Mouse (Mus musculus) hindbrain, embryonic 13.5 days (tissue): Measurements from ENCODE around the gene Zfp946. TPM values are rescaled to one million over a fixed set of nuclear protein-coding genes. Genes with fewer than 3 reads are reported as not detected.

Experiments used
- ATAC-seq: fragments of 200-750 bp; cut with Nextera tagmentation; 2 replicates; pipeline ENCODE4 v1.8.0; 2017; ENCODE audit warnings: moderate TSS enrichment; ENCODE audit not compliant: low FRiP score
- H3K27ac ChIP-seq: fragments of 300-500 bp; sonication (generic); 2 replicates; pipeline ENCODE4 v1.5.1; 2015; ENCODE audit warnings: inconsistent platforms, mild to moderate bottlenecking, moderate library complexity
- H3K27me3 ChIP-seq: fragments of 300-500 bp; sonication (generic); 2 replicates; pipeline ENCODE4 v1.6.1; 2015; ENCODE audit warnings: mild to moderate bottlenecking, inconsistent platforms
- H3K36me3 ChIP-seq: fragments of 300-500 bp; sonication (generic); 2 replicates; pipeline ENCODE4 v1.6.1; 2015; ENCODE audit warnings: mild to moderate bottlenecking, inconsistent platforms
- H3K4me1 ChIP-seq: fragments of 300-500 bp; sonication (generic); replicated peaks from 2 replicates; pipeline ENCODE4 v1.6.1; 2015; ENCODE audit warnings: inconsistent platforms
- H3K4me2 ChIP-seq: fragments of 300-500 bp; sonication (generic); 2 replicates; pipeline ENCODE4 v1.6.1; 2015; ENCODE audit warnings: inconsistent platforms, mild to moderate bottlenecking, moderate library complexity
- H3K4me3 ChIP-seq: fragments of 300-500 bp; sonication (generic); 2 replicates; pipeline ENCODE4 v1.5.1; 2015; ENCODE audit warnings: mild to moderate bottlenecking, inconsistent platforms
- H3K9ac ChIP-seq: fragments of 300-500 bp; sonication (generic); 2 replicates; pipeline ENCODE4 v1.6.1; 2015; ENCODE audit warnings: mild to moderate bottlenecking, inconsistent platforms
- H3K9me3 ChIP-seq: fragments of 300-500 bp; sonication (generic); 2 replicates; pipeline ENCODE4 v1.6.1; 2016; ENCODE audit warnings: inconsistent platforms
- WGBS: fragments of 180-500 bp; shearing (Covaris S2); methylation state at CpG from one replicate; pipeline ENCODE4 v1.1.7; 2015; 5-methylcytosine and 5-hydroxymethylcytosine counted together
- polyA plus RNA-seq: library from polyadenylated mRNA; unstranded; fragments of >200 nt; fragmentation: Nextera tagmentation; extraction: Ambion mirVana; gene quantifications from 2 replicates; pipeline ENCODE4 v1.2.1, GENCODE M21; 2015

Zfp946 gene
- 35.4 and 37.1 TPM in 2 replicates for polyA plus RNA-seq

DNA sequence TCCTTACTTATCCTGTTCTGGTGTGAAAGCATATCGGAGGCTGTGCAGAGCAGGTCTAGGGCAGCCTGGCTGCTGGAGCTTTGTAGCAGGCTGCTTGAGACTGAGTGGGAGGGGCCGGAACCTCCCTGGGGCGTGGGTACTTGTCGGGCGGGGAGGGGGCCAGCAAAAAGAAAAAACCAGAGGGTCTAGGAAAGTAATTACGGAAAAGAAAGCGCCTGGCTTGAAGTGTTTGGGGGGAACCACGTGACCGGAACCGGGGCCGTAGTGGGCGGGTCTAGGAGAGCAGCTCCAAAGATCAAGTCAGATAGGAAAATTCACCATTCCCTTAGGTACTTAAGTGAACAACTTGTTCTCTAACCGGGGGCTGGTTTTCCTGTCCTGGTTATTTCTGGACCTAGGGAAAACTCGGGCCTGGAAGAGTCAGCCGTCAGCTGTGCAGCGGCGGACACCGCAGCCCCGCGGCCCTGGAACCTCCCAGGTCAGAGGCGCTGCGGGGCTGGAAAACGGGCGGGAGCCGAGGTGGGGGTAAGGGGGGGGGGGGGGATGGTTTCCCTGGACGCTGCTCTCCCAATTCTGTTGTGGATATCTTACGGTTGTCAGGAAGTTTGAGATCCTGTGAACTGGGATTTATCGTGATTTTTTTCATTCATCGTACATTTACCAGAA is at the start of gene Zfp946:
Zfp946 (plus strand) TSS at position 271 of the 666 bp plus-strand sequence.
- no peaks in the 10 kb centered on the region for H3K27me3 ChIP-seq

DNA sequence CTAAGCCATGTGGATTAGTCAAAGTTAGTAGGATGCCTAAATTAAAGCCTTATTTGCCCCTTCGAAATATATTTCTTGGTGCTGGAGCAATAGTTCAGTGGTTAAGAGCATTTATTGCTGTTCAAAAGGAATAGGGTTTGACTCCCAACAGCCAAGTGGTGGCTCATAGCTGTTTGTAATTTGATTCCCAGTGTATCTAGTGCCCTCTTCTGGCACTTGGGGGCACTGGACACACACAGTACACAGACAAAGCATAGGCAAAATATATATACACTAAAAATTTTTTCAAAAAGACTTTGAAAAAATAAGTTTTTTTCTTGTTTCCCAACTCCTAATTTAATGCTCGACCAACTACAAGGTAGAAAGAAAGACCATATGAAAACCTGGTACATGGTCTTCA is 13.3 kb upstream of the Zfp946 start:
- Histone ChIP-seq H3K36me3 (no peaks in the 10 kb centered on the region), H3K4me1 (no peaks in the 10 kb centered on the region), H3K9ac (no peak overlapping the region), H3K4me3 (no peak overlapping the region), H3K27ac (no peak overlapping the region), H3K9me3 (peaks cover 7% of the 10 kb centered on the region), H3K4me2 (no peak overlapping the region), H3K27me3 (no peaks in the 10 kb centered on the region)
- ATAC-seq, result no peak
- 80% methylated on average over 2 of the region's 2 CpGs for WGBS

More for the DNA sequence above, at the start of gene Zfp946:
- WGBS, result 0% methylated on average over 29 of the region's 29 CpGs
- Histone ChIP-seq H3K9me3 (no peaks in the 10 kb centered on the region), H3K36me3 (no peaks in the 10 kb centered on the region), H3K27ac (peak within 1 kb of the TSS; percentile 87), H3K9ac (peak within 1 kb of the TSS; percentile 76), H3K4me1 (peaks cover 23% of the 10 kb centered on the region), H3K4me2 (peak within 1 kb of the TSS; percentile 58), H3K4me3 (peak within 1 kb of the TSS; percentile 63)
- ATAC-seq, result peak; percentile 96

DNA sequence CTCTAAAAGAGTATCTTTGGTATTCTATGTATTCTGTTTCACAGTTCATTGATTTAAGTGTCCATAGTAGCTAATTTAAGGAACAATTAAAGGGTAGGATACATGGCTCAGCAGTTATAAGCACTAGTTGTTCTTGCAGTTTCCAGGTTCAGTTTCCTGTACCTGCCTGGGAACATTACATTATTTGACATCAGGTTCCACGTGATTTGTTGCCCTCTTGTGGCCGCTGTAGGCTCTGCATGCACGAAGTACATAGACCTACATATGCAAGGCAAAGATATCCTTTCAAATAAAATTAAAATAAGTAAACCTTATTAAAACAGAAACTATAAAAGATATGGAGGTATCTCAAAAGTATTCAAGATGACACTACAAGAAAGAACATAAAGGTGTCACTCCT is 6.5 kb upstream of the Zfp946 start:
- Histone ChIP-seq H3K9ac (no peak overlapping the region), H3K4me2 (no peak overlapping the region), H3K27me3 (no peaks in the 10 kb centered on the region), H3K36me3 (no peaks in the 10 kb centered on the region), H3K4me1 (no peaks in the 10 kb centered on the region), H3K4me3 (no peak overlapping the region), H3K9me3 (no peaks in the 10 kb centered on the region), H3K27ac (no peak overlapping the region)
- WGBS, result under 1% methylated on average over 3 of the region's 3 CpGs
- peak; percentile 24; the same call in 1 of the 2 replicates for ATAC-seq

DNA sequence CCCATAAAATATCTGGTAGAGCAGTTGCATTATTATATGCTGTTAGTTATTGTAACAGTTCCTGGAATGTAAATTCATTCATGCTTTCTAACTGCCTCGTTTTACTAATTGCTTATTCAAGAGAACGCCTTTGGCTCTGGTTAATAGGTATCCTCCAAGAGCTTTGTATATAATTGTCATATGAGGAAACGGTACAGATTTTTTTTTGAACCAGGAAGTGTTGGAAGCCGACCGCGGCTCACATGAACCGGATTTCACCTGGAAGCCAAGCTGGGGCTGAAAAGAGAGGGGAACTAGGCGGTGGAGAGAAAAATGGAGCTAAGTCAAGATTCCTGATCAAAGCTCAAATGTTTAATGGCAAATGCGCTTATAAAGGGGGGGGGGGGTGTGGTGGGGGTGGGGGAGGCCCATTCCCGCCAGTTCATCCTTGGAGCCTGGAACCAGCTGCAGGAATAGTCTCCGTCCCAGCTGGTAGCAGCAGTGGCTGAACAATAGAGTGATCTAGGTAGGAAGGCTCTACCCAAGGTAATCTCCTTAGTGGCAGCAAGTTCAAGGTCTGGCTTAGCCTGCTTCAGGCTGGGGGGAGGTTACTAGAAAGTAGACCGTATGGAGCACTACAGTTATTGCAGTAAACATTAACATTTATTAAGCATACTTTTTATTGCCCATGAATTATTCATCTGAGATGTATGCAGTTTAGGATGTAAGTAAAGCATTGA is 773 bp downstream of the Zfp946 start:
- H3K9me3 ChIP-seq, result no peaks in the 10 kb centered on the region
- WGBS, result 4% methylated on average over 12 of the region's 12 CpGs
- ATAC-seq, result peak; percentile 40; the same call in 1 of the 2 replicates
- peak overlapping the region; percentile 58 for H3K4me2 ChIP-seq
- H3K9ac ChIP-seq, result peak overlapping the region; percentile 76
- H3K27ac ChIP-seq, result peak overlapping the region; percentile 87
- no peaks in the 10 kb centered on the region for H3K27me3 ChIP-seq
- H3K4me3 ChIP-seq, result peak overlapping the region; percentile 63
- peaks cover 23% of the 10 kb centered on the region for H3K4me1 ChIP-seq
- no peaks in the 10 kb centered on the region; the same call in 1 of the 2 replicates for H3K36me3 ChIP-seq

DNA sequence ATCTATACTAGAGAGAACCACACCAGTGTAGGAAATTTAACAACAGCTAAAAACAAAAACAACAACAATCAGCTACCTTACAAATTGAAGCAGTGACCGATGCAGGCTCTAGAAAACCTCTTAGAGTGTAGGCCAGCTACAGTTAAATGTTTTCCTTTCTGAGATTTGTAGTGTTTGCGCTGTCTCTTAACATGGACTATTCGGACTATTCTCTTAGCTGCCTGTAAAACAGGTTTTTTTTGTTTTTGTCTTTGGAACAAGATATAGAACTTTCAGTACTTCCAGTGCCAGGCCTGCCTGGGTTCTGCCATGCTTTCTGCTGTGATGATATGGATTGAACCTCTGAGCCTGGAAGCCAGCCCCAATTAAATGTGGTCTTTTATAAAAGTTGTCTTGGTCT is 23.7 kb downstream of the Zfp946 start:
- Histone ChIP-seq H3K4me1 (no peaks in the 10 kb centered on the region), H3K9ac (no peak overlapping the region), H3K9me3 (peaks cover 13% of the 10 kb centered on the region), H3K4me2 (no peak overlapping the region), H3K36me3 (peaks cover 48% of the 10 kb centered on the region), H3K27ac (no peak overlapping the region), H3K27me3 (no peaks in the 10 kb centered on the region), H3K4me3 (no peak overlapping the region)
- no peak for ATAC-seq
- WGBS, result 97% methylated on average over 3 of the region's 3 CpGs

DNA sequence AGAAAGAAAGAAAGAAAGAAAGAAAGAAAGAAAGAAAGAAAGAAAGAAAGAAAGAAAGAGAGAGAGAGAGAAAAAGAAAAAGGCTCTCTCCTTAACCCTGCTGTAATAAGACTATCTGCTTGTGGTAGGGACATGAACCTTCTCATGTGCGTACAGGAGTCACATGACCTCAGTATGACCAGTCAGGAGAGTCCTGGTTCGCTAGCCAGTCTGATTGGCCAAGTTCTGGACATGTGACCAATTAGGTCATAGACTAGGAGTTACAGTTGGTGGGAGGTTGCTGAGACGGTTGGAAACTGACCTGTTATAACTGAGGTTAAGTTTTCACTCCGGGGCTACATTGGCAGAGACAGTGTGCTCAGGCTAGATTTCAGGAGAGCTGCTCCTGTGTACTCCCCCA is 73.1 kb downstream of the Zfp946 start:
- Histone ChIP-seq H3K4me2 (no peak overlapping the region), H3K27ac (no peak overlapping the region), H3K9me3 (0 out of 2 replicates have a peak, but pooled peaks cover 4% of the 10 kb centered on the region), H3K9ac (no peak overlapping the region), H3K36me3 (no peaks in the 10 kb centered on the region), H3K4me3 (no peak overlapping the region), H3K27me3 (no peaks in the 10 kb centered on the region), H3K4me1 (no peaks in the 10 kb centered on the region)
- 82% methylated on average over 4 of the region's 4 CpGs for WGBS
- no peak for ATAC-seq

Other genes starting within 250 kb of the Zfp946 start
- 4.1 and 4.3 TPM in 2 replicates for gene Zfp994, start 198.6 kb upstream of the Zfp946 start, polyA plus RNA-seq
- gene CT030661.1, start 109.4 kb upstream of the Zfp946 start, polyA plus RNA-seq, result 13.5 and 13.6 TPM in 2 replicates
- gene Zfp944, start 62.8 kb upstream of the Zfp946 start, polyA plus RNA-seq, result 12.6 and 14.6 TPM in 2 replicates
- 10.0 and 10.7 TPM in 2 replicates for gene Zfp758, start 62.8 kb upstream of the Zfp946 start, polyA plus RNA-seq
- not detected in 2 replicates for gene Vmn2r111, start 149.3 kb downstream of the Zfp946 start, polyA plus RNA-seq
- not detected in 2 replicates for gene Vmn2r112, start 176.7 kb downstream of the Zfp946 start, polyA plus RNA-seq